Mouse (Mus musculus): Measurements from ENCODE around the gene Frmd5.

- TF ChIP-seq CTCF (IDR thresholded peaks at IDR 0.05; ENCODE audit: borderline replicate concordance, control insufficient read depth, extremely low read depth, insufficient read depth, low read length, poor library complexity) (no peak), POLR2A (IDR thresholded peaks at IDR 0.05; ENCODE audit: control insufficient read depth, extremely low read depth, insufficient read depth, low read length, poor library complexity) (no peak)
Measured at GRCm38 (mm10) chr2:121594131-121594530, 212.8 kb downstream of the Frmd5 start.

Data from thymus, adult 2 months (tissue).